Mouse (Mus musculus) cortical plate, adult 2 months (tissue): Measurements from ENCODE around the gene Lrrc32. TPM values are rescaled to one million over a fixed set of nuclear protein-coding genes. Genes with fewer than 3 reads are reported as not detected.

Source experiments
- H3K27ac ChIP-seq: fragments of 200-500 bp; 2 replicates; pipeline ENCODE4 v1.5.1; 2012; ENCODE audit warnings: low read length, control low read depth, inconsistent platforms; ENCODE audit not compliant: insufficient read depth
- H3K4me1 ChIP-seq: fragments of 200-500 bp; 2 replicates; pipeline ENCODE4 v1.6.1; 2011; ENCODE audit warnings: low read length; ENCODE audit not compliant: control insufficient read depth, insufficient read depth
- H3K4me3 ChIP-seq: fragments of 200-500 bp; 2 replicates; pipeline ENCODE4 v1.5.1; 2011; ENCODE audit warnings: mild to moderate bottlenecking, low read length, control low read depth; ENCODE audit not compliant: insufficient read depth
- CTCF ChIP-seq: fragments of 200-500 bp; IDR thresholded peaks from 2 replicates; pipeline ENCODE4 v1.5.1; 2011; ENCODE audit warnings: mild to moderate bottlenecking, control low read depth, low read length; ENCODE audit not compliant: insufficient read depth; ENCODE audit errors: extremely low read depth
- POLR2A ChIP-seq: fragments of 200-500 bp; IDR thresholded peaks from 2 replicates; pipeline ENCODE4 v1.6.1; 2011; ENCODE audit warnings: mild to moderate bottlenecking, low read length, control low read depth; ENCODE audit not compliant: insufficient read depth; ENCODE audit errors: extremely low read depth
- polyA plus RNA-seq: library from polyadenylated mRNA; depleted of rRNA; stranded (reverse); fragments of >200 nt; gene quantifications from 2 replicates; pipeline ENCODE4 v1.2.3, GENCODE M21; 2012

The Lrrc32 gene
- polyA plus RNA-seq, 1 experiment: 4.4 TPM

DNA sequence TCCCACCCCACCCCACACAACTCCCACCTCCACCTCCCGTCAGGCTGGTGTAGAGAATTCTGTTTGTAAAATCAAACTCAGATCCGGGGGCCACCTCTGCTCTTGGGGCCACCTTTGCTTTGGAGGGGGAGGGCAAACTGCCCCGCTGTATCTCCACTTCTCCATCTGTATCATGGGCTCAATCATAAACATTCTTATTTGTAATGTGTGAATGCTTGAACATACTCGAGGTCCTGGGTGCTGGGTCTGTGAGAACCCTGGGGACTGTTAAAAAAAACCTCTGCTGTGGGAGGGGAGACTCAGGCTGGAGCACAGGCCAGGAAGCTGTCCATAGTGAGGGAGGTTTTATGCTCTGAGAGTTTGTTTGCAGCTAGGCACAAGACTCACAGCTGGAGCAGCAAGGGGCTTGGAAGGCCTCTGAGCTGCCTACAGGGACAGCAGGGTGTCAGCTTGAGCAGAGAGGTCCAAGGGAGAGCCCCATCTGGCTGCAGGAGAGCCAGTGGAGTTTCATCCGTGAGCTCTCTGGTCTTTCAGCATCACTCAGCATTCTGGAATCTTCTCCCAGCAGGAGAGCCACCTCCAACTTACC lies 15.7 kb downstream of the Lrrc32 start:
- Histone ChIP-seq H3K4me1 (peaks cover 3% of the 10 kb centered on the region; the same call in 1 of the 2 replicates), H3K27ac (no peak overlapping the region), H3K4me3 (no peak overlapping the region)
- TF ChIP-seq POLR2A (no peak), CTCF (no peak)

DNA sequence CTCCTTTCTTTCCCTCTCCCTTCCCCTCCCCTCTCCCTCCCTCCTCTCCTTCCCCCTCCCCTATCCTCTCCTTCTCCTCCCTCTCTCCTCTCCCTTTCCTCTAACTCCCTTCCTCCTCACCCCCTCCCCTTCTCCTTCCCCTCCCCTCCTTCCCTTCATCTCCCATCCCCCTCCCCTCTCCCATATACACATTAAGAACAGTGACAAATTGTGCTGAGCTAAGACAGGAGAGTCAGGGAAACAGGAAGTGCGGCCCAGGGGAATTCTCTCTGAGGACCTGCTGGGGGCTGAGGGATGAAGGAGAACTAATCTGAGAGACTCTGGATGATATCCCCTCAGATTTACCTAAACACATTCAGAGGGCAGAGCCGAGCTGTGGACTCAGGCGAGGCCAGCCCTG lies 16.6 kb downstream of the Lrrc32 start:
- TF ChIP-seq POLR2A (no peak), CTCF (no peak)
- Histone ChIP-seq H3K4me3 (no peak overlapping the region), H3K4me1 (peaks cover 3% of the 10 kb centered on the region; the same call in 1 of the 2 replicates), H3K27ac (no peak overlapping the region)

DNA sequence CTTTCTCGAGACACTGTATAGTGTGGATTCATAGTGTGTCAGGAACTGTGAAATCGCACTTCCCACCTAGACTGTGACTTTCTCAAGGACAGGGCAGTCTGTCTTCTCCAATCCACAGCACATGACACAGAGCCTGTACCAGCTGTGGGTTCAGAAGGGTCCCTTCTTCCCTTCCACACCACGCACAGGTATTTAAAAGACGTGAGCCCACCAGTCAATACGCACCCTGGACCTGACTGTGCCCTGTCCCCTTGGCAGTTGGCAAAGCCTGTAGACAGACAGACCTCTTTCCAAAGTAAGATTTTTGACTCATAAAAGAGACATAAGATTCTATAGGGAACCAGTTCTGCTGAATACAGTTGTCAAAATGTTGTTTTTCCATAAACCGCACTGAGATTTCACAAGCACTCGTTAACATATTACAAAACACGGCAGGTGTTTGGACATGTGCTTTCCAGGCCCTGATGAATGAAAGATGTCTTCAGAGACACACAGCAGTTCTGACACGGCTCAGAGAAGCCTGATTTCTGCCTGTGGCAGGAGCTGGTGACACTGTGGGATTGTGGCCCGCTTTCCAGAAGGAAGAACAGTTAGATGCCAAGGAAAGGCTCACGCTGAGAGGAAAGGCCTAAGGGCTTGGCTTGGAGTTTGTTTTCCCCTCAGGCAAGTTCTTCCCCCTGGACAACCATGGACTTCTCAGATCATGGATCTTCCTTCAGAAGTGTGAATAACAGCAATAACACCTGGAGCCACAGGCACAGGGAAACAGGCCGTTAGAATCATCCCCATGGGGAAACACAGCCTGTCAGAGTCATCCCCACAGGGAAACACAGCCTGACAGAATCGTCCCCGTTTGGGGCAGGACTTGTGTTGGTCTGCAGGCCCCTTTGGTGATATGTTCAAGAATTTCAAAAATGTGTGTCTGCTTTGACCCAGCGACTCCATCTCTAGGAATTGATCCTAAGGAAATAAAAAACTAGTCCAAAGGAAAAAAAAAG lies 22.2 kb downstream of the Lrrc32 start:
- no peak overlapping the region for H3K4me3 ChIP-seq
- no peak overlapping the region for H3K27ac ChIP-seq
- TF ChIP-seq POLR2A (no peak), CTCF (no peak)
- no peaks in the 10 kb centered on the region for H3K4me1 ChIP-seq

- no peak for TF ChIP-seq POLR2A
- TF ChIP-seq CTCF: no peak
- H3K27ac ChIP-seq: no peak overlapping the region
- H3K4me3 ChIP-seq: no peak overlapping the region
- H3K4me1 ChIP-seq: no peaks in the 10 kb centered on the region
Observed at GRCm38 (mm10) chr7:98513251-98513650, 24.2 kb downstream of the Lrrc32 start.

DNA sequence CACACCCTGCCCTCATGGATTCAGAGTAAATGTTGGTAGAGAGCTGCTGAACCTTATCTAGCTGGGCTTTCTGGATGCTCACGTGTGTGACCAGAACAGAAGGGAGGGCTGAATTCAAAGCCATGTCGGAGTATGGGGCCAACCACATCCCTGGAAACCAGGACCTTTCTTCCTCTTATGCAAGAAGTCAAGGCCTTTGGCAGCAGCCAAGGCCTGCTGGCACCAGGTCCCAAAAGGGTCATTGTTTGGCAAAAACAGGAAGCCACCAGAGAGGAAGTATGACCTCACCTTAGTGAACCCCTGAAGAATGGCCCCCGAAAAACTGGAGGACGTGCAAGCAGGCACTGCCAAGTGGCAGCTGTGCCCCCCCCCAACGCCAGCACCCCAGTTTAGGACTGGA lies 33.5 kb downstream of the Lrrc32 start:
- Histone ChIP-seq H3K27ac (no peak overlapping the region), H3K4me3 (no peak overlapping the region), H3K4me1 (no peaks in the 10 kb centered on the region)
- no peak for TF ChIP-seq POLR2A
- TF ChIP-seq CTCF: no peak

DNA sequence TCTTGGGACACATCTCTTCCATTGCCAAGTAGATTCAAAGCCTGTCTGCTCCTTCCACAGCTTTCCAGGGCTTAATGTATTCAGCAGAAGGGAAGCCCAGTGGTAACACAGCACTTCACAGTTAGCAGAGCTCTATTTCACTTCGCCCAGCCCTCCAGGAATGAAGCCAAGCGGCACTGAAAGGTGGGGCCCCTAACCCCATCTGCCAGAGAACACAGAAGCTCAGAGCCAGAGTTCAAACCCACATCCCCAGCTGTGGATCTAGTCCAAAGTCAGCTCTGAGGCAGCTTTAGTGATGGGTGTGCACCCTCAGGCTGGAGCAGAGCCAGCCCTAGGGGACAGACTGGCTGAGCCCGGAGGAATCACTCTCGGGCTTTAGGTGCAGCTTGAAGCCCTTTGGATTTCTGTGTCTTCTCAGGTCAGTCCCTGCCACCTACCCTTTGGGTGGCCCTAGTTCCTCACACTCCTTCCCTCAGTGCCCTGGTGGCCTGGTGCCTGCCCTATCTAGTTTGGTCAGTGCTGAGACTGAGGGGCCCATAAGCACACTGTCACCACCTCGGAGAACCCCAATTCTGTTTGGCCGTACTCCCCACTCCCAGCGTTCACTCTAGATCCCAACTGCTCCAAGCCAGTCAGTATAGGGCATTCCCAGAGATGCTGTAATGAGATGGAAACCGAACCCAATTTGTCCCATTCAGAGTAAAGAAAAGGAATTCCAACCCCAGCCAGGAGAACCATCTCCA lies 34.2 kb downstream of the Lrrc32 start:
- TF ChIP-seq POLR2A (no peak), CTCF (no peak)
- no peak overlapping the region for H3K4me3 ChIP-seq
- no peaks in the 10 kb centered on the region for H3K4me1 ChIP-seq
- H3K27ac ChIP-seq: no peak overlapping the region

DNA sequence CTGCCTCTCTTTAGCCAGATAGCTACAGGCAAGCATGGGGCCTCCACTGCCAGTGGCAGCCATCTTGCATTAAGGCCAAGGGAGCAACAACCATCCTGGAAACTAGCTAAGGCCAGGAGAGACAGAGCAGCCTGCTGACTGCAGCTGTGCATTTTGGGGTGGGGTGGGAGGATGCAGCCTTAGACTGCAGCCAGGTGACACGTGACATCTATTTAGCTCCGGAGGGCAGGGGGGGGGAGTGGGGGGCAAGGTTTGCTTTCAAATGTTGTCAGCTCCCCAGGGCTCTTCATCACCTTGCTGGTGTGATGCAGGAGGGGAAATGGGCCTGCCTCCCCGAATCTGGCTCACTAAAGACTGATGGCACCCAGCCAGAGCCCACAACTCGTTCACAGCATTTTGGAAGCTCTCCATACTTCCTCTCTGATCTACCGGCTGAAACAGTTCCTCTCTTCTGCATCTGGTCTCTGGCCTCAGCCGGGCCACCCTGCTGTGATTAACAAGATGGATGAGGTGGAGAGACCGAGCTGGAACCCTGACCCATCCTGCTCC lies 34.8 kb downstream of the Lrrc32 start:
- H3K27ac ChIP-seq: no peak overlapping the region
- TF ChIP-seq CTCF: no peak
- TF ChIP-seq POLR2A: no peak

DNA sequence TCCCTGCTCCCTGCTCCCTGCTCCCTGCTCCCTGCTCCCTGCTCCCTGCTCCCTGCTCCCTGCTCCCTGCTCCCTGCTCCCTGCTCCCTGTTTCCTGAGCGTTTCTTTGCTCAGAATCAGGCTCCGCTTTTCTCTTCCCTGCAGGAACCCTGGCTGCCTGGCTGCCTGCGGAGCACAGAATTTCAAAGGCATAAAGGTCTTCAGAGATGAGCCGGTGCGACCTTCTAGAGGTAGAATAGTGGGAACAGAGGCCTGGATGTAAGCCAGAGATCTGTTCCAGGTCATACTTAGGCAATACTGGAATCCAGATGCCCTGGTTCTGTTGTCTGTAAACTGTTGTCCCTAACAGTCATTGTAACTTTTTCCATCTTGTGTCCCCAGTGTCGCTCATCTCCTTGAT lies 35.3 kb downstream of the Lrrc32 start:
- no peak for TF ChIP-seq CTCF
- TF ChIP-seq POLR2A: no peak
- no peaks in the 10 kb centered on the region for H3K4me1 ChIP-seq
- no peak overlapping the region for H3K4me3 ChIP-seq
- no peak overlapping the region for H3K27ac ChIP-seq

More for the DNA sequence above, 34.8 kb downstream of the Lrrc32 start:
- H3K4me3 ChIP-seq: no peak overlapping the region
- no peaks in the 10 kb centered on the region for H3K4me1 ChIP-seq
